Mouse (Mus musculus) intestine, postnatal 0 days (tissue): ENCODE measurements around the gene Id4. TPM values are rescaled to one million over a fixed set of nuclear protein-coding genes. Genes with fewer than 3 reads are reported as not detected.

Experiments
- ATAC-seq: fragments of 200-750 bp; cut with Nextera tagmentation; 2 replicates; pipeline ENCODE4 v1.8.0; 2017; ENCODE audit warnings: mild to moderate bottlenecking, moderate TSS enrichment, moderate library complexity
- H3K27ac ChIP-seq: fragments of 300-500 bp; sonication (generic); 2 replicates; pipeline ENCODE4 v1.5.1; 2014; ENCODE audit warnings: mild to moderate bottlenecking, low read depth, low read length, moderate library complexity
- H3K27me3 ChIP-seq: fragments of 300-500 bp; sonication (generic); replicated peaks from 2 replicates; pipeline ENCODE4 v1.6.1; 2014; ENCODE audit warnings: low read length, mixed read lengths; ENCODE audit not compliant: control insufficient read depth, insufficient read depth
- H3K36me3 ChIP-seq: fragments of 300-500 bp; sonication (generic); 2 replicates; pipeline ENCODE4 v1.6.1; 2014; ENCODE audit warnings: mild to moderate bottlenecking, moderate library complexity; ENCODE audit not compliant: control insufficient read depth, insufficient read depth
- H3K4me1 ChIP-seq: fragments of 300-500 bp; sonication (generic); replicated peaks from 2 replicates; pipeline ENCODE4 v1.6.1; 2014; ENCODE audit warnings: antibody characterized with exemption, low read length, mixed read lengths; ENCODE audit not compliant: control insufficient read depth, insufficient read depth
- H3K4me2 ChIP-seq: fragments of 300-500 bp; sonication (generic); replicated peaks from 2 replicates; pipeline ENCODE4 v1.6.1; 2014; ENCODE audit warnings: low read depth, mild to moderate bottlenecking, moderate library complexity
- H3K4me3 ChIP-seq: fragments of 300-500 bp; sonication (generic); 2 replicates; pipeline ENCODE4 v1.5.1; 2014; ENCODE audit warnings: low read depth, low read length
- H3K9ac ChIP-seq: fragments of 300-500 bp; sonication (generic); 2 replicates; pipeline ENCODE4 v1.6.1; 2014; ENCODE audit warnings: mild to moderate bottlenecking, low read depth, low read length
- H3K9me3 ChIP-seq: fragments of 300-500 bp; sonication (generic); 2 replicates; pipeline ENCODE4 v1.6.1; 2016; ENCODE audit warnings: mixed run types; ENCODE audit not compliant: control insufficient read depth
- CTCF ChIP-seq: sonication (generic); IDR thresholded peaks from 2 replicates; pipeline ENCODE4 v1.5.1; 2016; ENCODE audit warnings: low read depth, mild to moderate bottlenecking, control low read depth, antibody characterized with exemption, moderate library complexity
- WGBS: fragments of 180-500 bp; shearing (Covaris S2); extraction: QIAGEN DNeasy Blood & Tissue Kit; methylation state at CpG from one replicate; pipeline ENCODE4 v1.1.7; 2014; 5-methylcytosine and 5-hydroxymethylcytosine counted together
- polyA plus RNA-seq: library from polyadenylated mRNA; unstranded; fragments of >200 nt; fragmentation: Nextera tagmentation; extraction: Ambion mirVana; gene quantifications from 2 replicates; pipeline ENCODE4 v1.2.1, GENCODE M21; 2015

Id4 gene
- polyA plus RNA-seq, 1 experiment from 2014 or later = 10.1 TPM

DNA sequence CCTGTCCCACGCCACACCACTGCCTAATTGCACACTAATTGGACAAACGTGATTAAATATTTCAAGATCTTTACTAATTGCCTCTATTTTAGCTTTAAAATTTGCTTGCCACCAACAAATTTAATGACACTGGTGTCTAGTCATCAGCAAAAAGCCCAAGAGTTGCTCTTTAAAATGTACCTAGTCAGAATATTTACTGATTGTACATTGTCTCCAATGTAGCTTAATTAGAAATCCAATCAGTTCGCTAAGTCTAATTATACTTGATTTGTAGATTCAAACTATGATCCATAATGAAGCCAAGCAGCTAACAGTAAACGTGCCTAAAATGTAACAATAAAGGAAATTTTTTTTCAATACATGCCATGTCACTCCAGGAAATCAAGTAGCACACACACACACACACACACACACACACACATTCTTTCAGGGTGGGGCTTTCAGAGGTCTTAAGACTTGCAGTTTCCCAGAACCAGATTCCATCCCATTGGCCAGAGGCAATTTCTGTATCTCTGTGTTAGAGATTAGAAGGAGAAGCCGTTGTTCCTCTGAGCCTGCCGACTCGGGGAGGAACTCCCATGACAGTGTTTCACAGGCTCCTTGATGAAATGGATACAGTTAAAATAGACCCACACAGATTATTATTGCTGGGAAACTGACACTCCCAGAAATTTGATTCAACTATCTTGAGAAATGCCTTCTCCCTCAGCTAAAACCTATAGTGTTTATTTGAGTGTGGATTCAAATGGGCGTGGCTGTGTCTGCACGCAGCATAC, 24.1 kb downstream of the Id4 start:
- ATAC-seq = no peak
- Histone ChIP-seq H3K4me2 (no peak overlapping the region), H3K36me3 (no peaks in the 10 kb centered on the region), H3K27ac (no peak overlapping the region), H3K4me1 (no peaks in the 10 kb centered on the region), H3K27me3 (no peaks in the 10 kb centered on the region), H3K4me3 (no peak overlapping the region), H3K9ac (no peak overlapping the region), H3K9me3 (no peaks in the 10 kb centered on the region)
- WGBS = 66% methylated on average over 9 of the region's 9 CpGs
- no peak for TF ChIP-seq CTCF

DNA sequence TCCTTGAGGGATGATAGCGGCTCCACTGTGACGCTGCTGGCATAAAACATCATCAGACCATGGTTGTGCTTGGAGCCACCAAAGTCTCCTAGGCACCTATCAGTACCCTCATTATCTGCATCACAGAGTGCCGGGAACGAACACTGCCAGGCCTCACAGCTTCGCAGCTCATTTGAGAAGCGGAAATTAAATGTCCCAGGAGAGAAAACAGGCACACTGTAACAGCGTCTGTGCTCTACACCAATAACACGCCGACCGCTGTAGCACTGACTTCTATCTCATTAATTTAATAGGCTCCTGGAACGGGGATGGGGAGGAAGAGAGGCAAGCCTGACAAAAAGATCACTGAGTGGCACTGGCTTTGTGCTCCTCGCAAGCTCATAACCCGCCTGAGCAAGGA, 29.4 kb downstream of the Id4 start:
- WGBS = 64% methylated on average over 13 of the region's 13 CpGs
- Histone ChIP-seq H3K4me2 (no peak overlapping the region), H3K4me3 (no peak overlapping the region), H3K27ac (no peak overlapping the region), H3K9ac (no peak overlapping the region), H3K9me3 (no peaks in the 10 kb centered on the region), H3K36me3 (no peaks in the 10 kb centered on the region), H3K27me3 (no peaks in the 10 kb centered on the region), H3K4me1 (no peaks in the 10 kb centered on the region)
- TF ChIP-seq CTCF = no peak
- ATAC-seq = no peak

DNA sequence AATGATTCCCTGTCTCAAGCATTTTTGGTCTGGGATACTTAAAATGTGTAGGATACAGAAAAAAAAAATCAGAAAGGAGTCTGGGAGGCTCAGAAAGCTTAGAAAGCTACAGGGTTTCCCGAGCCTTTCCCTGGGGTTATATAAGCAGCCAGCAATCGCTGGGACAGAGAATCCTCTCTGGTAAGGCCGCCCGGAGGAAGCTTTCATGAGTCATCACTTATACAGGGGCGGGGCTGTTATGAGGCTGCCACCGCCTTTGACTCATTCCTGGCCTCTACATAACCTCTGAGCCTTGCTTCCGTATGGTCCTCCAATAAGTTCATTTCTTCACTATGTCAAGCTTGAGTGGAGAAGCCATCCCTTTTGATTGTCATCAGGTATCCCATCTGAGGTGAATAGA, 53.5 kb downstream of the Id4 start:
- H3K4me1 ChIP-seq = no peaks in the 10 kb centered on the region
- no peaks in the 10 kb centered on the region for H3K27me3 ChIP-seq
- no peaks in the 10 kb centered on the region for H3K36me3 ChIP-seq
- no peak overlapping the region for H3K9ac ChIP-seq
- H3K9me3 ChIP-seq = no peaks in the 10 kb centered on the region
- ATAC-seq = no peak
- no peak for TF ChIP-seq CTCF
- 20% methylated on average over 7 of the region's 7 CpGs for WGBS
- H3K27ac ChIP-seq = no peak overlapping the region
- no peak overlapping the region for H3K4me3 ChIP-seq
- no peak overlapping the region for H3K4me2 ChIP-seq
